Mouse (Mus musculus) WW6 (cell line): ENCODE results near the gene Srebf1.

Experiments
- DNase-seq: peaks from one replicate; pipeline ENCODE4 v3.0.0-alpha.2; 2013; ENCODE audit warnings: low read depth, low spot score

Gene Srebf1

DNA sequence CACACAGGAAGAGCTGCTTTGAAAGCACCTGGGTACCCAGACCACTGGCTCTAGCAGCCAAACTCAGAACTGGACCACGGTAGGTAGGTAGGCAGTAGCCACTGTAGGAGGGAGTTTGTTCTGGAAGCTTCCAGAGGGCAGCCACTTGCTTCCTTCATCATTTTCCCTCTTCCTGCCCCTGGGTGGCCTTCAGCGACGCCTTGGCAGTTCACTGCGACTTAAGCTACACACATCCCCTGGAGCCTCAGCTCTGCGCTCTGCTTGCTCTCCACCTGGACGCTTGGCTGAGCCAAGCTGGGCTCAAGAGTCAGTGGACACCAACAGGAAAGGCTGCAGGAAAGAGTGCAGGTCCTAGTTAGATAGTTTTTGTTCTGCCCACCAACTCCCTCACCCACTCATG is 44.4 kb downstream of the Srebf1 start:
- no peak for DNase-seq

GRCm38 (mm10) chr11:60176975-60177657 is 45.3 kb downstream of the Srebf1 start:
- no peak for DNase-seq

GRCm38 (mm10) chr11:60176182-60176974 is 46.0 kb downstream of the Srebf1 start:
- DNase-seq: peak; percentile 97

DNA sequence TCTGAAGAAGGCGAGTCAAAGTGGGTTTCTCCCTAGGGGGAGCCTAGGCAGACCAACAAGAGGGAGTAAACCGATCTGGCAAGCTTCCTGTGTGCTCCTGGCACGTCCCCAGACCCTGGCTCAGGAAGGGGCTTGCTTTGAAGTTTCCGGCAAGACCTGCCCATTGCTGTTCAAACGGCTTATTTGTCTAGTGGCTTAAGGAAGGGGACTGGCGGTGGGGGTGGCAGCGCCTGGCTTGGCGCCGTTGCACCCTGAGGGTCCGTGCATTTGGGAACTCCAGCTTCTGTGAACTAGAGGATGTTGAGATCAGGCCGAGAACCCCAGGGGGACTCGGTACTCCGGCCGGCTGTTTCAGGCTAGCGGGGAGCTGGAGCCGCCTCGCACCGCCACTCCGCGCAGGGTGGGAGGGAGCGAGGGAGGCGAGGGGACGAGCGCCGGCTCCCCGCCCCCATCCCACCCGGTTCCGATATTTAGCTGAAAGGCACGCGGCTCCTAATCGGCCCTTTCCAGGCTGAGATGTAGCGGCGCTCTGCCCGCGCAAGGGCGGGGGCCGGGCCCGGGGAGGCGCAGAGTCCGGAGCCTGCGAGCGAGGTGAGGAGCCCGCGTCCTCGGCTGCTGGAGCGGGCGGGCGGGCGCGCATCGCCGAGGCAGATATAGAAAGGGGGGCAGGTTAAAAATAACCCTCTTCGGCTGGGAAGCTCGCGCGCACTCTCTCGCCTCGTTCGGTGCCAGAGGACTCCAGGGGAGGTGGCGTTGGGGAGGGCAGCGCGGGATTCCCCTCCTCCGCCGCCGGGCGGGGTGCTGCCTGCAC is 46.8 kb downstream of the Srebf1 start:
- no peak for DNase-seq

DNA sequence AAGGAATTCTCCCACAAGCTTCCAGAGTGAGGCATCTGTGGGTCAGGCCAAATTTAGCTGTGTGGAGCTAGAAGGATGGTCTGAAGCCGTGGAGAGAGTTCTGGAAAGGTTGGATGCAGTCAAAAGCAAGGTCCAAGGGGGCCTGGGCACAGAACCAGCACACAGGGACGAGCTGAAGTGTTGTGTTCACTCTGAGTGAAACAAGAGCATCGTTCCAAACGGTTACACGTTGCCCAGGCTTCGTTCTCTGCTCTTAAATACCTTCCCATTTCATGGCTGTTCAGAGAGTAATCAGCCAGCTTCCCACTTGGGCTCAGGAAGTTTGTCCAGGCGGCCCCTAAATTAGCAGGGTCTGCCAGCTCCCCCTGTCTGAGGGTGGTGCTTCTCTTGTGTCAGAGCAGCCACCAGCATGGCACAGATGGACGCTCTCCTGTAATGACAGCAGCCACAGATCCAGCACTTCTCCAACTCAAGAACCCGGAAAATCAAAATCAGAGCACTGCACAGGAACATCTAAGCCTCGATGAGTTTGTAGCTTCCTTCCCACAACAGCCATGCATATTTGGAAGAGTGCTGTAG is 48.7 kb downstream of the Srebf1 start:
- DNase-seq: no peak

GRCm38 (mm10) chr11:60172074-60172473 is 50.3 kb downstream of the Srebf1 start:
- no peak for DNase-seq

DNA sequence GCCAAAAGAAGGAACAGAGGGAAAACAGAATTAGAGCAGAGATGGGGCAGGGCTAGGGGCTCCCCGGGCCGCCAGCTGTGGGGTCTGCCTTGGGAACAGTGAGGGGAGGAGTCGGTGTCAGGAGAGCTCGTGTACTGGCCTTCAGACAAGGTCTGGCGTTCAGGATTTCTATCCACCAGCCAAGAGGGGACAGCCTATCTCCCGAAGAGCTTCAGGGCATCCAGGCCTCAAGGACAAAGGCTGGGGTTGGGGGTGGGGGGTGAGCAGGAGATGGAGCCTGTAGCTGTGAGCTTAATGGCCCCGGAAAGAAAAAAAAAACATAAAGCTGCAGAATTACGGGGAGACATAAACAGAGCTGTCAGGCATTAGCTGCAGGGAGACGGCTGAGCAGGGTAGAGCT is 53.6 kb downstream of the Srebf1 start:
- no peak for DNase-seq

DNA sequence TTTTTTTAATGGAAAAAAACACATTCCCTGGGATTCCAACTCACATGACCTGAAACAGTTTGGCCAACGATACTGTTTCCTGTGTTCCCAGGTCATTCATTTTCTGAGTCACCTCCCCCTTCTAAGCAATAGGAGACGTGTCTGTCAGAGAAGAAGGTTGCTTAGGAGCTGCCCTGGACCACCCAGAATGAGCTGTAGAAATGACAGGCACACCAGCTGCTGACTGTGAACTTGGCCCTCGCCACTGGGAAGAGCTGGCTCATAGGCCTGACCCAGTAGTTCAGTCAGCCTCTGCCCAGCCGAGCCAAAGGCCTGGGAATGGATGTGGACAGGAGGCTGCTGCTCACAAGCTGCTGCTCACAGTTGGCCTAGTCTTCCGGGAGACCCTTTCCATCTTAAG is 57.3 kb downstream of the Srebf1 start:
- no peak for DNase-seq

GRCm38 (mm10) chr11:60164450-60164849 is 57.9 kb downstream of the Srebf1 start:
- DNase-seq: no peak

GRCm38 (mm10) chr11:60163362-60163761 is 59.0 kb downstream of the Srebf1 start:
- no peak for DNase-seq

- DNase-seq: no peak
These were observed 59.8 kb downstream of the Srebf1 start for GRCm38 (mm10) chr11:60162547-60162946.

GRCm38 (mm10) chr11:60161146-60161874 is 61.1 kb downstream of the Srebf1 start:
- DNase-seq: no peak

- DNase-seq: no peak
These were observed 61.8 kb downstream of the Srebf1 start for GRCm38 (mm10) chr11:60160454-60161114.

DNA sequence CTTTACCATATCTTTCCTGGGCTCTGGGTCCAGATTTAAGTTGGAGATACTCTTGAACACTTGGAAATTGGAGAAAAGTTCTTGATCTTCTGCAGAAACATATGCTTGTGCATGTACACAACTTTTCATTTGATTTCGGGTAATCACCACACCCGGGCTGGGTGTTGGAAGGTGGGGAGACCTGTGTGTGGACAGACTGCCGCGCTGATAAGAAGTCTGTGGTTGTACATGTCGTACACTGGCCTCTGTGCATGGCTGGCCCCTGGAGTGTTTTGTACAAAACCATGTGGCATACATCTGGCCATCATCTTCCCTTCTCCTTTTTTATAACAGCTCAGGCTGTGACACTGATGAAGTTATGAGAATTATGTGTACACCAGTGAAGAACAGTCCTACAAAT is 62.4 kb downstream of the Srebf1 start:
- no peak for DNase-seq

- DNase-seq: no peak
These were observed 64.1 kb downstream of the Srebf1 start for GRCm38 (mm10) chr11:60158271-60158670.

- no peak for DNase-seq
These were observed 66.7 kb downstream of the Srebf1 start for GRCm38 (mm10) chr11:60155690-60156089.

GRCm38 (mm10) chr11:60153936-60154335 is 68.4 kb downstream of the Srebf1 start:
- no peak for DNase-seq

- no peak for DNase-seq
These were observed 70.0 kb downstream of the Srebf1 start for GRCm38 (mm10) chr11:60152339-60152738.

DNA sequence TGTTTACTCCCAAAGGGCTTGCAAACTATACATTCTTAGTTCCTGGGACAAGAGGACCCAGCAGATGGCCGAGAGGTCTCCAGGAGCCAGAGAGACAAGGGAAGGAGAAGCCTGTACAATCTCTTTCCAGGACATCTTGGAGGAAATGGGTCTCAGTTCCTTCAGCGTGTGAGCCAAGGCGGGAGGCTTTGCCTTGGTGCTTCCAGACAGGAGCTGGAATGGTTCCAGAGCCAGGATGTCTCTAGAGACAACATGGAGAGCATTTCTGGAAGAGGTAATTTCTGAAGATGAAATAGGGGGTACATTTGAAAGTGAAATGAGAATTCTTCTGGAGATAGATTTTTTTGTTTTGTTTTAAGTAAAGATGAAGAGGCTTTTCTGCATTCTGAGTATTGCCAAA is 71.7 kb downstream of the Srebf1 start:
- no peak for DNase-seq
